Mouse (Mus musculus) cerebellum, postnatal 14 days (tissue): ENCODE measurements around the gene Iffo1.
"Not testable (repeated sequence)": the region's sequence is repeated elsewhere in the genome, so short reads cannot be mapped to it uniquely, and the experiment has no call there.

Experiments
- DNase-seq, 2 experiments: peaks; one replicate each; pipeline ENCODE4 v3.0.0; 2021; ENCODE audit warnings: mixed read lengths in 2 of 2

Gene Iffo1

DNA sequence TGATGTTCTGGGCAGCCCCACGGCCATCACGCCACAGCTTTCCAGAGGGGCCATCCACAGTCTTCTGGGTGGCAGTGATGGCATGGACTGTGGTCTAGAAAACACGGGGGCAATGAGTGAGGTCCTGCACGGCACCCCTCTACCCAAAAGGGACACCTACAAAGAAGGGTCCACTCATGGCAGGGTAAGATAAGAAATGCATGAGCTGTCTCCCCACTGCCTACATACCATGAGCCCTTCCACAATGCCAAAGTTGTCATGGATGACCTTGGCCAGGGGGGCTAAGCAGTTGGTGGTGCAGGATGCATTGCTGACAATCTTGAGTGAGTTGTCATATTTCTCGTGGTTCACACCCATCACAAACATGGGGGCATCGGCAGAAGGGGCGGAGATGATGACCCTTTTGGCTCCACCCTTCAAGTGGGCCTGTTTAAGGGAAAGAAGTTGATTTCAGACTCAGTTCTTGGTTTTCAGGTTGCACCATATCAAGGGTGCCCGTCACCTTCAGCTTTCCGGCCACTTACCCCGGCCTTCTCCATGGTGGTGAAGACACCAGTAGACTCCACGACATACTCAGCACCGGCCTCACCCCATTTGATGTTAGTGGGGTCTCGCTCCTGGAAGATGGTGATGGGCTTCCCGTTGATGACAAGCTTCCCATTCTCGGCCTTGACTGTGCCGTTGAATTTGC is 17.7 kb downstream of the Iffo1 start:
- not testable (repeated sequence) for DNase-seq

DNA sequence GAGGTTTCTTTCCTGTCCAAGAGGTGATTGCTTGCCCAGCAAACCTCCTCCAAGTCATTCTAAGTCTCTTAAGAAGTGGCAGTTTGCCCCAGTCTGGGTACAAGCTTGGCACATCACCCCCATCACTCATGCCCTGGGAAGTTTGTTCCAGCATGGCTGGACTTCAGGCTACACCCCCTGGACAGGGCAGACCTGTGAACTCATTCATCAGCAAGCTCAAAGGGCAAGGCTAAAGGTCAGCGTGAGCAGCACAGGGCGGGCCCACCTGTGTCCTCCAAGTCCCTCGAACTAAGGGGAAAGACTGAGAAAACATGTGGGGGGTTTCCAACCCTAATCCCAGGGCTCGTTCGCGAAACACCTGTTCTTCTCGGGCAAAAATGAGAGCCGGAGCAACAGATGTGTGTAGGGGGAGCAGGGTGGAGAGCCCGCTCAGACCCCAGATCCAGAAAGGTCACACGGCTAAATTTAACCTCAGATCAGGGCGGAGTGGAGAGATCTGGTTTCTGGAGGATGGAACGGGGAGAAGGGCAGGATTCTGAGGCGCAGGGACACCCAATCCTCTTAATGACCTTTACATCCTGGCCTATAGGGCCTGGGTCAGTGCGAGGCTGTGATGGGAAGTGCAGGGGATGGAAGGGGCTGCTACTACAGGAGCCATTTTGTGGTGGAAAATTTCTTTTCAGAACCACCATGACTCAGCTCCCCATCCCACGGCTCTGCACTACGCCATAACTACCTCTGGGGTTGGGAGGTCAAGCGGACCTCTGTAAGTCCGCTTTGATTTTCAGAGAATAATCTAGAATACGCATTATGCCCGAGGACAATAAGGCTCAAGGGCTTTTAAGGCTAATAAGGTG is 19.0 kb downstream of the Iffo1 start:
- DNase-seq: no peak

DNA sequence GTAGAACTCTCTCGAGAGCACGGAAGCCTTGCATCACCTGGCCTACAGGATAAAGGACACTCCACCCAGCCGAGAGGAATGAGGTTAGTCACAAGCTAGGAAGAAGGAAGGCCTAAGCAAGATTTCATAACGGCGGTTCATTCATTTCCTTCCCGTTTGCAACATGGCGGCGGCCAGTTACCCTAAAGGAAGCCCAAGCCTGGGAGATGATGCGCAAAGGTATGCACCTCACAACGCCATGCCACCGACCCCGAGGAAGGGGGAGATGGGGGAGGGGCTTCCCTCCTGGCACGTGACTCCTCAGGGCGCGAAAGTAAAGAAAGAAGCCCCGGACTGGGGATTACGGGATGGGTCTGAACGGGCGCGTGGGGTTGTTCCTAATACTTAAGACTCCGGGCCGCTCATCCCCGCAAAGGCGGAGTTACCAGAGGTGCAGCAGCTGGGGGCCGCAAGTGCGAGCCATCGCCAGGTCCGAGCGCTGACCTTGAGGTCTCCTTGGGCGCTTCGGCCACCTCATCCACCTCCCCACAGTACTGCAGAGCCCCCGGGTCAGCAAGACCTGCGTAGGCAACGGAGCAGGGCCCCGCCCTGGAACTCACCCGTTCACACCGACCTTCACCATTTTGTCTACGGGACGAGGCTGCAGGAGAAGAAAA is 19.8 kb downstream of the Iffo1 start:
- peak; percentile 77 to 82 for DNase-seq

DNA sequence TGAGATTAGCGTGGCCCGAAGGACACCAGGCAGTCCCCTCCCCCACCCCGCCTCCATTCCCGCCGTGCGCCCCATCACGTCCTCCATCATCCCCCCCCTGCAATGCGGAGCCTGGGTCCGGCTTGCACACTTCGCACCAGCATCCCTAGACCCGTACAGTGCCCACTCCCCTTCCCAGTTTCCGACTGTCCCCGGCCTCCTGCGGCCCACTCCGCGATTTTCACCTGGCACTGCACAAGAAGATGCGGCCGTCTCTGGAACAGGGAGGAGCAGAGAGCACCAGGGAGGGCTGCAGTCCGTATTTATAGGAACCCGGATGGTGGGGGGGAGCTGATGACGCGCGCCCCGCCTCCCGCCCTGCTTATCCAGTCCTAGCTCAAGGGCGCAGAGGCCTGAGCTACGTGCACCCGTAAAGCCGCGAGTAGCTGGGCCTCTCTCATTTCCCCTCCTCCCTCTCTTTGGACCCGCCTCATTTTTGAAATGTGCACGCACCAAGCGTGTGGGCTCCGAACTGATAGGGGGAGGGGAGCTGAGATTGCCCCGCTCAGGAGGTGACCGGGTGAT is 20.4 kb downstream of the Iffo1 start:
- peak; percentile 98 to 99 for DNase-seq

DNA sequence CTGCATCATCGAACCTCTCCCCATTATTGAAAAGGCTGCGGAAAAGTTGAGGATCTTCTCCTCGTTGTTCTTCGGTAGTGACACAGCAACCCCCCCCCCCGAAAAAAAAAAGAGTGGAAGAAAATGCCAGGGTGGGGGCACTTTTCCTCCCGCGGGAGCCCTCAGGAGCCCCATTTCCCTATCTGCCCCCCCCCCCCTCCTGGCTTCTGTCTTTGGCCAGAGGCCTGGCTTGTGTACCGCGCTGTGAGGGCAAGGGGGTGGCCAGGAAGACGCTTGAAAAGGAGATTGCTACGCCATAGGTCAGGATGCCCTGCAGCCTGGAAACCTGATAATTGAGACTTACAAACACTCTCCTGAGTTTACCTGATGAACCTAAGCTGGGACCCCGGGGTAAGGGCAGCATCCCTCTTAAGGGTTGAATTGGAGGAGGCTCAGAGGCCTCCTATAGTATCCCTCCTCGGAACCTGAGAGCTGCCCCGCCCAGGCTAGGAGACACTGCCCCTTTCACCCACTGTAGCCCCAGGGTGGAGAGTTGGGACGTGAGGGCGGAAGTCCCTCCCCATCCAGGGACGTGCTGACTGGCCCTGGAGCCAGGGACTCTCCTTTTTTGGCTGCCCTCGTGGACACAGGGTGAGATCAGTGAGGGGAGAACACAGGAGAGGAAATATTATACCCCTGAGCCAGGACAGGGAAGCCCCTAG is 21.2 kb downstream of the Iffo1 start, which contains the start of gene Gapdh:
TSS of gene Gapdh (minus strand) at position 417 of the 701 bp plus-strand sequence.
- DNase-seq: peak; percentile 73

DNA sequence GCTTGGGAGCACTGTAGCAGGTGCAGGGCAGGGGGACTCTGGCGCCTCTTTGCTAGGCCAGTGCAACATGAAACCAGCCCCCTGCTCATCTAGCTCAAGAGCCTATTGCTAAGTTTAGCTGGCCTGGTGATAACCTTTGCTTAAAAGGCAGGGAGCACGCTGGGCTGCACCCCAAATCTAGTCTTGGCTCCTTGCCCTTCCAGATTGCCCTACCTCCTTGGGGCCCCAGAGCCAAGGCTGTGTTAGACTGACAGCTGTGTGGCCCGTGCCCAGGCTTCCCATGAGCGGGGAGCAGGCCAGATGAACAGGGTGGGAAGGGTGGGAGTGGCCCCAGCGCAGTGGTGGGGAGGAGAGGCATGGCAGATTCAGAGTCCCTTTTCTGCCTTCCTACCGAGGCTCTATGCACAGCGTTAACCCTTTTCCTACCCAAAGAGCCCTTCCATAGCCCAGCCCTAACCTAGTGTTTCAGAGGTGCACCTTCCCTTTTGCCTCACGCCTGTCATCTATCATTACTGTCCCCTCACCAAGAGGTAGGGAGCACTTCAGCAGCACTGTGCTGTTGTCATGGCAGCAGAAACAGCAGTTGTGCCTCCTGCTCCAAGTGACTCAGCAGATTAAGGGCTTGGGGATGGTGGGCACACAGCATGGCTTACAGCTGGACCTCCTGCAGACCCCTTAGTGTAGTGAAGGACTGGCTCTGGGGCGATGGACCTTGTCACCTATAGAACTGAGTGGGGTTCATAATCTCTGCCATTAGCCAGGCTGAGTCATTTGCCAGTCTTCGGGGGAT is 22.0 kb downstream of the Iffo1 start:
- DNase-seq: peak; percentile 50 to 57

DNA sequence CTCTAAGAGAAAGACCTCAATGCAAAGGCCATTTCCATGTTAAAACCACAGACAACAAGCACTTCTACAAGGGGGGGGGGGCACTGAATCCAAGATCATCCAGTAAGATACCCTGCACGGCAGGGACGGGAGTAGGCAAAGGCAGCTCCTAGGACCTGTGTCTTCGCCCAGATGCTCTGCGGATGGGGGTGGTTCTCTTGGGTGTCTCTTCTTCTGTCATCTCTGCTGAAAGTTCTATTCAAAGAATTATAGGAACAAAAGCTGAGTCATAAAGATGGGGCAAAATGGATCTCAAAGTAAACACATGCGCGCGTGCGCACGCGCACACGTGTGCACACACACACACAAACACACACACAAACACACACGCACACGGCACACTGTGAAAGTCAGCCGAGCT is 23.0 kb downstream of the Iffo1 start:
- no peak for DNase-seq

DNA sequence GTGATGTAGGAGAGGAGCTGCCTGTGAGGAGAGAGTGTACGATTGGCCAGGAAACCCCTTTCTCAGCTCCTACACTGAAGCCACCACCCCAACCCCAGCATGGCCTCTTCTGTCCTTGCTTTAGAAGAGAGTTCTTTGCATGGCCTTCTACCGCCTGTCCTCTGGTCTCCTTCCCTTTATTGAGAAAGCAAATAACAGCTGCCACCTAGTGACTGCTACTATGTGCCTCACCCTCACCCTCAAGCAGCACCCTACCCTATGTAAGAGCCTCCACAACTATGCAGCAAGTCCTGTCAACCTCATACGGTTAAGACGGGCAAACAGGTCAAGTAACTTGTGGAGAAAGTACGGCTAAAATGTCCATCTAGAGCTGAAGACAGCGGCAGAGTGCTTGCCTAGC is 25.2 kb downstream of the Iffo1 start:
- DNase-seq: no peak

DNA sequence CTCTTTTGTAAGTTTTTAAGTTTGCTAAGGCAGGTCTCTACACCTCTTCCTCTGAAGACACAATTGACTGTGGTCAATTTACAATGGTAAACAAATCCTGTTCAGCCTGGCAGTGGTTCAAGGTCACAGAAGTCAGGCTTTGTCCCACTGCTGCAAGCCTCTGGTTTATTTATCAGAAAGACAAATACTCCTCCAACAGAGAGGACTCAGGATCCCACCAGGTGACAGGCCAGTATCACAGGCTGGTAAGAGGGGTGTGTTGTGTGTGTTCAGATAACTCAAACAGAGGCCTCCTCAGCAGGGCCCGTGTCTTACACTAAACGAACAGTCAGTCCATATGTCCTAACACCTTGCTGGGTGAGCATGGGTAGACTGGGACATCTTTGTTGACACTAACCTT is 27.4 kb downstream of the Iffo1 start:
- DNase-seq: no peak

DNA sequence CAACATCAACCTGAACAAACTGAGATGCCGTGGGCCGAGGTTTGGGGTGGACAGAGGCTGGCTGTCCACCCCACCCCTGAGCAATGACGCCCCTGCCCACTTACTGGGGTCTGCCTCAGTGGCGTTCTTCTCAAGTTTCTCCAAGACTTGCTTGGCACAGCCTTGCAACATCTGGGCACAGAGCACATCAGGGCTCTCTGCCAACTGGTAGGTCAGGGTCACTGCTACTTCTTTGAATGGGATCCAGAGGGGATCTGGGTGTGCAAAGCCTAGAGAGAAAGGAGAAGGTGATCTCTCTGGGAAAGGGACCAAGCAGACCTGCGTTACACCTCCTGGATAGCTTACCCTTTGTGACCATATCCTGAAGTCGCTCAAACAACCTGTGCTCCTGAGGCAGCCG is 28.2 kb downstream of the Iffo1 start:
- DNase-seq: no peak

DNA sequence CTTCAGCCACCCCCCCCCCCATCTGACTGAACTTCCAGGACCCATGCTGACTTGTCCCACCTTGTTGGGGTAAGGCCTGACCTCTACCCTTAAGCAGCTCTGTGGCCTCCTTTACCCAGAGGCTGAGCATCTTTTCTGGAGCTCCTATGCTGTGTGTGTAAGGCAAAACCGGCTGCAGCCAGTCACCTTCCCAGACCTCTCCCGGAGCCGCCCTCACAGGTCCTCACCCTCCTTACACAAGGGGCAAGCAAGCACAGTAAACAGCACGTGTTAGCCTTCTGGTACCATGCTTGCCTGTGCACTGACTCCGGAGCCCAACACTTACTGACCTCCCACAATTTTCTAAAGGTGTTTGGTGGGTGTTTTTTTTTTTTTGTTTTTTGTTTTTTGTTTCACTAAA is 30.4 kb downstream of the Iffo1 start:
- DNase-seq: no peak

DNA sequence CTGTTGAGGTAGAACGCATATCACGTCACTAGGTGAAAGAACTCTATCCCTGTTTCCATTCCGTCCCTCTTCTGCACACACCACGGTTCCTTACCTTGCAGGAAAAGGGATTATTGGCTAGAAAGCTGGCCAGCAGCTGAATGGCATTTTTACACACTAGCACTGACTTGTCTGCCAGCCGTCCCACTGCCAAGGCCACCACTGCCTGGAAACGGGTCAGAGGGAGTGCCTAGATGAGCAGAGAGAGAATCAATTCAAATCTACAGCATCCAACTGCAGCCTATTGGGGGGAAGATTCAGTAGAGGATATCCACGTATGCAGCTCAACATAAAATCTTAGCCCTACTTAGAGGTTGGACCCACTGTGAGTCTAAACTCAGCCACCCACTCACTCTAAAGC is 34.6 kb downstream of the Iffo1 start:
- DNase-seq: no peak

DNA sequence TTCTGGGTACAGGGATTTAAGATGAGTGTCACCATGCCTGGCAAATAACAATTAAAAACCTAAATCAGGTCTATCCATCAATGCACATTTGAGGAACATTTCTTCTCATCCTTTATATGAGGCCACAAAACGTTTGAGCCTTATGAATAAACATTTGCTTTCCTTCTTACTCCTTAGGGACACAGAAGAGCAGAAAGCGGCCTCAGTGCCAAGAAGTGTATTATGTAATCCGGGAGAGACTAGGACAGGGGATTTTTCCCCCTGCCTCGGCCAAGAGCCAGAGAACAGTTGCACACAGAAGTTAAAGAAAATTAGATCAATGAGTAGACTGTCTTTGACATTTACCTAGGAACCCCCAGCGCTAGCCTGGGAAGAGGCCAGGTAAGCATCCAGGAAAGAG is 37.1 kb downstream of the Iffo1 start:
- no peak for DNase-seq

DNA sequence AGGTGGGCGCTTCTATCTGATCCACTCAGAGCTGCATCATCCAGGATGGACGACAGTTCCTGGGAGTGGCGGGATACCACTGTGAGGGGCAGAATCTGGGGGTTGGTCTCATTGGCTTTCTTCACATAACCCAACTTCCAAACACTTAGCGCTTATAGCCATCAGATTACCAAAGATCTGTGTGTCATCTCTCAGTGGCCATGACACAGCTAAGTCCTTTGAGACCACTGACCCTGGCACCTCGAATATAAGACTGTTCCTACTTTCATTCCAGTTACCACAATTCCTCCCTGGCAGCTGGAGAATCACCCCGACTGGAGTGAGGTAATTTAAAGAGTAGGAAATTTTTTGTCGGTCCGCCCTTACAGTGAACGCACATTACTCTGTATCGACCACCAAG is 41.2 kb downstream of the Iffo1 start:
- no peak for DNase-seq

DNA sequence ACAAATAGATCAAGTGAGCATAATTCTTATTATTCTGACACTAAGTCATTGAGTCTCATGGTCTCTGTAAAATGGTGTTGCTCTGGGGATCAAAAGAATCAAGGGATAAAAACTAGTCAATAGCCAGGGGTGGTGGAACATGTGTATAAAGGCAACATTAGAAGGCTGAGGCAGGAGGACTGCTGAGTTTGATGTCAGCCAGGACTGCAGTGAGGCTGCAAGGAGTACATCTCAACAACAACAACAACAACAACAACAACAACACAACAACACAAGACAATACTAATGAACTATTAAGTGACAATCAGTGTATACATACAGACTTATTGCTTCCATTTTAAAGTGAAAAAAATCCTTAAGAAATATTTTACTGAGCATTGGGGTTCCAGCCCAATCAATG is 45.8 kb downstream of the Iffo1 start:
- no peak for DNase-seq

DNA sequence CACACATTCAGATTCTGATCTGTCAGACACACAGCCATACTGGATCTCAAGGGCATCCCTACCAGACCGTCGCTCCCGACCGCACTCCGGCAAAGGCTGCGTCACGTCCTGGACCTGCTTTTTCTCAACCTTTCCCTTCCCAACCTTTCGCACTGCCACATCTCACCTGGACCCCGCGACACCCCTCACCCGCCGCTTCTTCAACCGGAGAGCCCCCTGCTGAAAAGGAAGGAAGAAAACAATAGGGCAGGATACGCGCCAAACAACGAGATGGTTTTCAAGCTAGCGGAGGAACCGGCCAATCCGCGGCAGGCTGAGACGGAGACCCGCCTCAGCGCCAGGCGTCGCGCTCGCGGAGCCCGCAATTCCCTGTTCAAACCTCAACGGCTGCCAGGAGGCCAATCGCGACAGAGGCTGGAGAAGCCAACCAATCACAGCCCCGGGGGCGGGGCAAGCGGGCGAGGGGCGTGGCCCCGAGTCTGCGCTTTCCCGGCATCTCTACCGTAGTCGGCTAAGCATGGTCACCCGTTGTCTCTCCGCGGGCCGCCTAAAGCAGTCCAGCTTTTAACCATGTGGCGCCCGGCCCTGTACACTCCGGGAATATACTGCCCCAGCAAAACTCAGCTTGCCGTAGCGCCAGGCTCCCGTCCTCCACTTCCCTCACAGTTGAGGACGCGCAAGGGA is 46.4 kb downstream of the Iffo1 start, which contains the start of the genes Ncapd2 and Mrpl51:
TSS of gene Ncapd2 (minus strand) at position 370 of the 684 bp plus-strand sequence.
TSS of gene Mrpl51 (plus strand) at position 470 of the 684 bp plus-strand sequence.
- peak; percentile 99 for DNase-seq

DNA sequence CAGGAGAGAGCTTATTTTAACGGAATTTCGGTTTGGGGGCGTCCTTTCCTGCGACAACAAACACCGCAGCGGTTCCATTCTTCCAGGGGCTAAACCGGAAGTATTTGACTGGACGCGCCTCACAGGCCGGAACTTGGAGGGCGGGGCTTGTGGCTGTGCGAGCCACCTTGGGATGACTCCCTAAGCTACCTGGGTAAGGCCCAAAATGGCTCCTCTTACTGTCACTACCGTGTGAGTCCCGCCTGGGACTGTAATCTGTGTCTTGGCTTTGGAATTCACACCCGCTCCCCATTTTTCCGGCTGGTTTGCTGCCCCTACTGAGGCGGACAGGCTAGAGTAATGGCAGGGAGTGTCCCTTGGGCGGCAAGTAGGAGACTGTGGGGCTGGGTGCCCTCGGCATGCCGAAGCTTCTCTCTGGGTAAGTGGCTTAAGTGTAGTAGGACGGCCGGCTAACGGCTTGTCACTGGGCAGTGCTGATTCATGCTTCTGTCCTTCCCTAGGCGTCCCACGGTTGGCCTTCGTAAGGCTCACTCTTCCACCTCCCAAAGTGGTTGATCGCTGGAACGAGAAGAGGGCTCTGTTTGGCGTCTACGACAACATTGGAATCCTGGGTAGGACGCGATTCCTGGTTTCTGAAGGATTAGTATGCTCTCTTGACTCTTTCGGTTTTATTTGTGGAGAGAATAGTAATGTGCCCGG is 47.1 kb downstream of the Iffo1 start:
- peak; percentile 96 to 97 for DNase-seq

DNA sequence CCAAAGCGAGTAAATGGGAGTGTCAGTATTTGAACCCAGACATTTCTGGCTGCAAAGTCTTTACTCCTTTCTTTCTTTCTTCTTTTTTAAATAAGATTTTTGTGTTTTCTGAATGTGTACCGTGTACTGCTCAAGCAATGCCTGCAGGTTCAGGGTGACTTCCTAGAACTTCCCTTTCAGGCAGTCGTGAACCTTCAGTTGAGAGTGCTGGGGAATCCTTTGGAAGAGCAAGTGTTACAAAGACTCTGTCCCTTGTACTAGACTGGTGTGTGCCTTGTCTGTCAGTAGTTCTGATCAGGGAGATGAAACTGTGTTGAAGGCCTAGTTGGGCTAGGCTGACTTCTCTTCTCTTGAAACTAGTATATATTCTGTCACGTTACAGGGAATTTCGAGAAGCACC is 47.8 kb downstream of the Iffo1 start:
- no peak for DNase-seq

DNA sequence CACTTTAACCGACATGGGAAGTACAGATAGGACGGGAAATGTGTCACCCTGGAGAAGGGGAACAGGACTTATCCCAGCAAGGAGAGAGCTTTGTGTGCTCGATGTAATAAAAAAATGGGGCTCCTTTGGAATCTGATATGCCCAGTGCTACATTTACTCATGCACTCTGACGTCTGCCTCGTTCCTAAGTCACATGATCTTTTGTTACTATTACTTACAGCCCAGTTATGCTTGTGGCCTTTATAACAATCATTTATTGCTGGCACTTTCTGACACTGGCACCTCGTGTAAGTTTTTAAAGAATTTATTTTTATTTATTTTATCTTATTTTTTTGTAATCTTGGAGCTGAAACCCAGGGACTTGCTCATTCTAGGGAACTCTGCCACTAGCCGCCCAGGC is 48.3 kb downstream of the Iffo1 start:
- no peak for DNase-seq

DNA sequence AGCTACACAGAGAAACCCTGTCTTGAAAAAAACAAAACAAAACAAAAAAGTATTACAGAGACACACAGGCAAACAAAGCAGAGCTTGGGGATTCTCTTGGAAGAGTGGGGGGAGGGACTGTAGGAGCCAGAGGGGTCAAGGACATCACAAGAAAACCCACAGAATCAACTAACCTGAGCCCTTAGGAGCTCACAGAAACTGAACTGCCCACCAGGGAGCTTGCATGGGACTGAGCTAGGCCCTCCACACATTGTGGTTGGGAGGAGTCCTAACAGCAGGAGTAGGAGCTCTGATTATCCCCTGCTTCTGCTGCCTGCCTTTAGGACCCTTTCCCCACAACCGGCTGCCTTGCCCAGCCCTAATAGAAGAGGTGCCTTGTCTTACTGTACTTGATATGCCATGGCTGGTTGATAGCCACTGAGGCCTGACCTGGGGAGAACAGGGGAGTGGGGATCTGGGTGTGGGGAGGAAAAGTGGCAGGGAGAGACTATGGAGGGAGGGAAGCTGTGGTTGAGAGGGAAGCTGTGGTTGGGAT is 50.6 kb downstream of the Iffo1 start:
- DNase-seq: no peak
